13 mouse cellular contexts compared by ENCODE assay signal in the genomic region with DNA sequence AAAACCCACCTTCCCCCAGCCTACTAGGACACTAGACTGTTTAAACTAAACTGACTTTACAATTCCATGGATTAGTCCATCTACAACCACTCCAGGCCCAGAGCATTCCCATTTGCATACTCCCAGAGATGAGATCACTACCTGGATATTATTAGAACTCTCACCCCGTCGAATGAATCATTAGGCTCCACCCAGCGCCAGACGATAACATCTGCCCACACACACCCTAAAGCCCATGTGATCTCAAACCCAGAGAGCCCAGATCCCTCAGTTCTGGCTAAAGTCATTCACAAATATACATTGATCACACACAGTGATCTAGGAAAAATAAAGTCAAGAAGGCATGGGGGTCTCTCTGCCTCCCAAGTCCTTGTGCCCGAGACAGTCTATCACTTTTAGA. TPM values are rescaled to one million over a fixed set of nuclear protein-coding genes. Genes with fewer than 3 reads are reported as not detected.
DNase-seq lines count a peak whose midpoint lies in the region; ATAC-seq lines count a peak whose summit lies in the region.
"Had no signal": no experiment of that assay in that cellular context is flagged by ENCODE, and none has a peak within 500 bp of the region (broad histone marks: within the 10 kb centered on the region; RNA-seq: fewer than 3 reads in every experiment).

No protein-coding gene starts in this region.

- peak; percentile 6 for DNase-seq in gastrocnemius, adult 18-20 months (ENCODE audit: low spot score)
- DNase-seq in gastrocnemius, postnatal 25 days = no peak
- peak; percentile 17 to 68 for DNase-seq in urinary bladder, adult 18-20 months (ENCODE audit: low spot score in 2 of 2)
- DNase-seq in urinary bladder, adult 2 months (ENCODE audit: low spot score) = no peak
- peak; percentile 14 to 15 for DNase-seq in heart, postnatal 10 days
- DNase-seq in skeletal muscle tissue, adult 2 months (ENCODE audit: low read depth, low spot score) = peak; percentile 16
- no peak for DNase-seq in cerebellum, postnatal 10 days

- no peak for ATAC-seq in activated CD4-positive, CD25-positive, alpha-beta regulatory T cell, adult 4 months
- ATAC-seq: midbrain, embryonic 16.5 days had no signal

- intact Hi-C loops in heart, postnatal 10 days (cut with DNase I) = loop anchor here (1.0 to 5.0 kb wide), 4 partner anchors 52 to 387 kb away; no protein-coding TSS in a partner anchor

RNA-seq across cellular contexts. Expression of a gene that starts 7.2 kb away (rescaled TPM):
- total RNA-seq in gastrocnemius, adult 18-20 months (2021) = not detected
- not detected for total RNA-seq in gastrocnemius, postnatal 25 days (2021)
- polyA plus RNA-seq in urinary bladder, adult 2 months (2012; rRNA removed) = 0.25 TPM in 2 replicates
- total RNA-seq in heart, postnatal 10 days (2021) = not detected
- not detected for polyA plus RNA-seq in activated CD4-positive, CD25-positive, alpha-beta regulatory T cell, adult 4 months (2017; shearing (Covaris generic))
- total RNA-seq: heart, postnatal 14 days; left cerebral cortex, postnatal 10 days had no signal
- polyA plus RNA-seq: embryonic facial prominence, embryonic 12.5 days; kidney, postnatal 0 days; midbrain, embryonic 16.5 days had no signal

RNA-seq across cellular contexts. Expression of a gene that starts 45.5 kb away (rescaled TPM):
- 1 to 10 TPM; 1.7 to 2.6 TPM for total RNA-seq in gastrocnemius, adult 18-20 months (2021)
- 1 to 10 TPM; 3.3 to 4.7 TPM for total RNA-seq in gastrocnemius, postnatal 25 days (2021)
- polyA plus RNA-seq in urinary bladder, adult 2 months (2012; rRNA removed) = 8.5 and 9.5 TPM in 2 replicates
- 1 to 10 TPM; 6.6 to 6.8 TPM for total RNA-seq in heart, postnatal 10 days (2021)
- 10 to 100 TPM in 1 of 2 experiments, 1 to 10 TPM in 1; 9.0 to 13.8 TPM for polyA plus RNA-seq in activated CD4-positive, CD25-positive, alpha-beta regulatory T cell, adult 4 months (2017; shearing (Covaris generic))

Comparison
In these comparisons a context has a peak if more than half of its experiments do, and no peak if none do; other contexts are left out.
1. DNase-seq: peak in gastrocnemius, adult 18-20 months (single experiment), urinary bladder, adult 18-20 months (2 of 2), heart, postnatal 10 days (2 of 2) and skeletal muscle tissue, adult 2 months (single experiment); none in gastrocnemius, postnatal 25 days (single experiment), urinary bladder, adult 2 months (single experiment) and cerebellum, postnatal 10 days (0 of 2).